Mouse (Mus musculus): ENCODE data around the gene Wars.

- no peak for TF ChIP-seq CTCF (IDR thresholded peaks at IDR 0.05; ENCODE audit: low read depth)
- no peak for TF ChIP-seq EP300 (optimal IDR thresholded peaks at IDR 0.05)
Measured at GRCm38 (mm10) chr12:108850129-108850528, 43.8 kb downstream of the Wars start.
